Mouse (Mus musculus): Measurements from ENCODE around the gene I830077J02Rik.

DNA sequence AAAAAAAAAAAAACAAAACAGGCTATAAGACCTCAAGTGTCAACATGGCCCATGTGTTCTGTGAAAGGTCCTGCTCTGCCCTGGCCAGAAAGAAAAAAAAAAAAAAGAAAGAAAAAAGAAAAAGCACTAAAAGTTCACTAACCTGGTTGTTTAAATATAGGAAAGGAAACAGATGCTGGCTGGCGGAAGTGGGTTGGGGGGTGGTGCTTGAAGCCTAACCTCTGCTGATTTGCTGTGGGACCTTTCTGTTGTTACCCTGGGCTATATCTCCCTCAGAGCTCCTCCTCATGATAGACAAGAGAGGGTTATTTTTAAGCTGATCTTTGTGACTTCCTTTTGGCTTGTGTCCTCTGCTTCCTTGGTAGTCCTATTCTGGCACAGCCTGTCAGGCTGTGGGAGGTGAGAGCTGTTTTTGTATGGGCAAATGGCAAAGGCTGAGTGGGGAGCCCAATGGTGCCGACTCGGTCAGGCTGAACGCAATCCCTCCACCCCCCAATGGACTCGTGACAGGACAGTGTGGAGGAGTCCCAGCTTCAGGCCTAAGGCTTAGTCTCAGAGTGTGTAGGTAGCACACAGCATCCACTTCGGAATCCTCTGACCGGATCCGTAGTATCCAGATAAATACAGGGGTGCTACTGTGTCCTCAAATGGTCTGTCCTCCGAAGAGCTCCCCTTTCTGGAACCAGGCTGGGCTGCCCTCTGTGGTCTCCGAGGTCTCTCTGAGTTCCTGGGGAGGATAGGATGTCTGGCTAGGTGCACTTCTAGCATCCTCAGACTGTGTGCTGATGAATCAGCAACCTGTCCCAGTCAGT lies 40.5 kb downstream of the I830077J02Rik start:
- TF ChIP-seq CTCF (IDR thresholded peaks at IDR 0.05; ENCODE audit: low read depth, low read length): no peak
- TF ChIP-seq POLR2A (IDR thresholded peaks at IDR 0.05; ENCODE audit: borderline replicate concordance, low read depth, low read length): no peak

Measured in bone marrow macrophage, adult 2 months (primary cell).